Mouse (Mus musculus): ENCODE measurements around the gene Fitm2.

The Fitm2 gene

DNA sequence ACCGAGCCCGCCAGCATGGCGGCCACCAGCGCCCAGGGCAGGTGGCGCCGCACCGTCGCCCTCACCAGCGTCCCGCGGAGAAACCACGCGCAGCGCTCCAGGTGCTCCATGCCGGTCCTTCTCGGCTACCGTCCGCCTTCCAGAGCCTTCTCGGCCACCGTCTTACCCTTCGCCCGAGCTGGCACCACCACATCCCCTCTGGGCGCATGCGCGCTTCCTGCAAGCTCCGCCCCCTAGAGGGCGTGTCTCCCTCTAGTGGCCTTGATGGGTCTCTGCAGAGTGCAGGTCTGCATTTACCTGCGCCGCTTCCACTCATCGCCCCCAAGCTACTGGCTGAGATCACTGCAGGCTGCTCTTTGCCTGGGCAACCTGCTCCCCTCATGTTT lies at the start of gene Fitm2:
Fitm2 (minus strand) TSS at position 164 of the 386 bp plus-strand sequence.
- peak; percentile 95 for DNase-seq

DNA sequence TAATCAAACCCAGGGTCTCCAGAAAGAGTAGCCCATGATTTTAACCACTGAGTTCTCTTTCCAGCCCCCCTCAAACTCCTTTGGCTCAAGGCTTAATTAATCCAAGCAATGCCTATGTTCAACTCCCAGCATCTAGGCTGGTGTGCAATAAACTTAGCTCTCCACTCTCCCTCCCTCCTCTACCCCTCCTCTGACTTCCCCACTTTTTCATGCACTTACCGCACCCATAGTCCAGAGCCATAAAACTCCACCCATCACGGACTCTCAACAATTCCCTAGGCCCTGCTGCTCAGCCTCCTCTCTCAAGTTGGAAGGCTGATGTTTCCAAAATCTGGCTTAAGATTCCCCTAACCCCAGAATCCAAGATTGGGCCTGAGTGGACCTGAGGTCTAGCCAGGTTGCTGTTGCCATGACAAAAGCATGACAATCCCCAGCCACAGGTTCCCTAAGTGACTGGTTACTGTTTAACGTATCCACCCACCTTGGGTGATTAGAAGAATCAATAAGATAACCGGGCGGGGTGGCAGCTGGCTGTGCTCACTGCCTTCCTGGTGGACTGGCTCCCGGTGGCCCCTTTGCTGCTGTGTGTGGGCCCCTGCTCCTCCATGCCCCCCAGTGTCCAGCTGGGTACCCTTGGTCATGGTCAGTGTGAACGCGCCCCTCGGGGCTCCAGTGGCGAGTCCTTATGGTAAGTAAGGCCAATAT lies 34.0 kb upstream of the Fitm2 start, which contains the start of gene Hnf4a:
Hnf4a (plus strand) TSS at position 509 of the 705 bp plus-strand sequence.
- no peak for DNase-seq

DNA sequence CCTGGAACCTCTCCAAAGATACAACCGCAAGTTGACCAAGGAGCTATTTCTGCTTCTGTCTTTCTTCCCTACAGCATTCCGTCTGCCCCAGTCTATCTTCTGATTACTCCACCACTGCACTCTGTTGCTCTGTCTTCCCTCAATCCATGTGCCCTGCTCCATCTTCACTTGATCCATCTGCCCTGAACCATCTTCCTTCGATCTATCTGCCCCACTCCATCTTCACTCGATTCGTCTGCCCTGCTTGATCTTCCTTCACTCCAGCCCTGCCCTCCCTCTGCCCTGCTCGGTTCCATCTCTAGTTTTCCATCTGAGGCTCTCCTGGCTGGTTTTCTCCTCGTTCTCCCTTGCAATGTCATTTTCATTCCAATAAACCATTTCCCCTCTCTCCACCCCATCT lies 30.8 kb upstream of the Fitm2 start:
- DNase-seq: no peak

DNA sequence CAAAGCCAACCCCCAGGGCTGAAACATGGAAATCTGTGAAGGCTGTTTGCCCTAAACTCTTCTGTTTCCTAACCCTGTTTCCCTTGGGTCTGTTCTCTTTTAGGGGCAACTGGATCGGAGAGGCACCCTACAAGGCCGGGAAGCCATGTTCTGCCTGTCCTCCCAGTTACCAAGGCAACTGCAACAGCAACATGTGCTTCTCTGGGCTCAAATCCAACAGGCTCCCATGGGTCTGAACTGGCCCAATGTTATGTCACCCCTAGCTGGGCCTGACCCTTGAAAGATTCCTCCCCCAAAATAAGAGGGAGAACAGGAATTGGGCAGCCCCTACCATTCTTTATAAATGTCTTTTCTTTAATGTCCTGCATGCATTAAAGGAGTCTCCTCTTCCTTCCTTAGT lies 29.8 kb upstream of the Fitm2 start:
- DNase-seq: no peak

DNA sequence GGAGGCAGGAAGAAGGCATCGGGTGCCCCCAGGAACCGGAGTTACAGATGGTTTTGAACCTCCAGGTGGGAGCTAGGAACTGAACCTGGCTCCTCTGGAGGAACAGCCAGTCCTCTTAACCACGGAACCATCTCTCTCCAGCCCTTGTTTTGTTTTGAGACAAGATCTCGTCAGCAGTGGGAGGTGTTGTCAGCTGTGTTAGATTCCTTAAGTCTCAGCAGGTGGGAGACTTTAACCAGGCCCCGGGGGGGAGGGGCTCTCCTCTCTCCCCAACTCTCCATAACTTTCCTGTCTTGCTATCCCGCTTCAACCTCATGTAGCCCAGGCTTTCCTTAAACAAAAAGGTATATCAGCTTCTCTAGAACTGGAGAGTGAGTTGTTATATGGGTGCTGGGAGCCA lies 22.0 kb upstream of the Fitm2 start:
- no peak for DNase-seq

DNA sequence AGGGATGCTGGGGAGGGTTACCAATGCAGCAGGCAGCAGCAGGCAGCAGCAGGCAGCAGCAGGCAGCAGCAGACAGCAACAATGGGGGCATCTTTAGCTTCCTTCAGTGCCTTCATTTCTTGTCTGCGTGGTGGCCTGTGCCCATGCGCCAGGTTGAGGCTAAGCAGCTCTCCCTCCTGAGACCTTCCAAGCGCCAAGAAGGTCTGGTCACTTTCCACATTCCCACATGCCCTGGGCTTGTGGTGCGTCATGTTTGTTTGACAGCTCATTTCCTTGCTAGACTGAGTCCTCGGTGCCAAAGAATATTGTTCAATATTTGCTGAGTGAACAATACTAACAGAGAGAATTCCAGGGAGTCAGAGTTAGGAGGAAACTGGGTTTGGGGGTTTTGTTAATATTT lies 21.5 kb upstream of the Fitm2 start:
- DNase-seq: no peak

DNA sequence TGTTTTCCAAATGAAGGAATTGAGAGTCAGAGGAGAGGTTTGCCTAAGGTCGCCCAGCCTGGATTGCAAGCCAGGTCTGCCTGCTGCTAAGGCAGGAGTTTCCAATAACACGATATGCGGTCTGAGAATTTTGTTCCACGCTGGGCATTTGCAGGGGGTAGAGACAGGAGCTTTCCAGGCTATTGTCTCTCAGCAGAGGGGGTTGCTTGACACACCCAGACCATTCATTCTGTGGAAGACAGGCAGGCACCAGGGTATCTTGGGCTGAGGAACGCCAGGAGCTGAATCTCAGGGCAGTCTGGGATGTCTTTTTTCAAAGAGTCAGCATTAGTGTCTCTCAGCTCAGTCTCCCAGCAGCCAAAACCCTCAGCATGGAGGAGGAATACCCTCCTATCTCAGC lies 20.6 kb upstream of the Fitm2 start:
- DNase-seq: no peak

DNA sequence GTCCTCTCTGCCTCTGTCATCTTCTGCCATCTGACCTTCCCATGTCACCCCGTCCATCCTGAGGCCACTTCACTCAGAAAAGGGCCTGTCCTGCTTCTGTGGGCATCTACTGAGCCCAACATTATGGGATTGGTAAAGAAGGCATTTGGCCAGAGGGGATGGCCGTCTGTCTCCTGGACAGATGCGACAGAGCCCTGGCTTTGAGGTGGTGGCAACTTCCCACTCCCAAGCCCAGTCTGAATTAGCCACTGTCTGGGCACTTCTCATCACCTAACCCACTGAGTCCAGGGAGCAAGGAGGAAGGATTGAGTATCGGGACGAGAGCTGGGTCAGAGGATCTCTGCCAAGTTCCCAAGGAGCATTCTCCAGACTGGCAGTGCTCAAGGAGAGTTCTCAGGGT lies 19.6 kb upstream of the Fitm2 start, which contains the start of gene R3hdml:
R3hdml (plus strand) TSS at position 301 of the 400 bp plus-strand sequence.
- DNase-seq: no peak

DNA sequence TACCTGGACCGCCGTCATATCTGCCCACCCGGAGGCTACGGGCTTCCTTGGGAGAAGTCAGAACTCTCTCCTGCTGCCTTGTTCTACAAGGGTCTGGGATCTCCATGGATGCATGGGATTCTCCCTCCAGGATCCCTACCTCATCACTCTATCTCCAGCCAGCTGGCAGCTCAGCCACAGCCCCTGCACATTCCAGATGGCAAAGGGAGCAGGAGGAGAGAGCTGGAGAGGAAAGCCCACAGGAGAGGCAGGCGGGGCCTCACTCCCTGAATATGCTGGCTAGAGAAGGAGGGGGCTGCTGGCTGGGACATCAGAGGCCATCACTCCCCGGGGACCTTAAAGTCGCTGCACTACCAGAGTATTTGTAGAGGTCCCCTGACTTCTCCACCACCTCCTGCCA lies 18.9 kb upstream of the Fitm2 start:
- no peak for DNase-seq

DNA sequence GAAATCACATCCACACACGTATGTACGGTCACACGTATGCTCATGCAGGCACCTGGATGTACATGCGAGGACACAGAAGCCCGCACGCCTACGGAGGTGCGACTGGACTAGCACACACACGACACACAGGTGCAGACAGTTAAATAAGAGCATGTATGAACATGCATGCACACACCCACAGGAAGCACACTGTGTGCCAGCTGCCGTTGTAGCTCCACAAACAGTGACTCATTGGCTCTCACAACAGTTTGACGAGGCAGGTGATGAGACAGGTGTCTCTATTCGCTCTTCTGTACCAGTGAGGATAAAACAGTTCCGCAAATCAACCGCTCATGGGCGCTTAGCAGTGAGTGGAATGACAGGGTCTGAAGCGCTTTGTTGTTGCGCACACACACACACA lies 18.2 kb upstream of the Fitm2 start:
- DNase-seq: no peak

DNA sequence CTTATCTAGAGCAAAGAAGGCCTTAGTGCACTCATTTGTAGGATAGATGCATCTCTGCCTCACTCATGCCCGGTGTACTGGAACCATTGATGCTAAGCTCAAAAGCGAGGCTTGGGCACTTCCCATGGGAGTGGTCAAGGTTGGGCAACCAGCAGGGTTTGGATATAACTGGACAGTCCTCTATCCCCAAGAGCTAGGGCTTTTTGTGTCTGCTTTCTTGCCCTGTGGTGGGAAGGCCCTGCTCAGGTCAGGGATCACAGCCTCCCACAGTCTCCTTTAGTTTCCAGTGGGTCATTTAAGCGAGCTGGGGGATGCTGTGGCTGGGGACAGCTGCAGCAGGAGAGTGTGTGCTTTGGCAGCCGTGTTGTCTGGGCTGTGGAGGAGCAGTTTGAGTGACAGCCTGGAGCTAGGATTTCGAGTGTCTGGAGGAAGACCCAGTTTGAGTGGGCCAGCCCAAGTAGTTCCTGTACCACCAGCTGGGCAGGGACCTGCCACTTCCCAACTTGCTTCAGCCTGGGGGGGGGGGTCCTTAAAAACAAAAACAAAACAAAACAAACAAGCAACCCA lies 17.4 kb upstream of the Fitm2 start:
- no peak for DNase-seq

DNA sequence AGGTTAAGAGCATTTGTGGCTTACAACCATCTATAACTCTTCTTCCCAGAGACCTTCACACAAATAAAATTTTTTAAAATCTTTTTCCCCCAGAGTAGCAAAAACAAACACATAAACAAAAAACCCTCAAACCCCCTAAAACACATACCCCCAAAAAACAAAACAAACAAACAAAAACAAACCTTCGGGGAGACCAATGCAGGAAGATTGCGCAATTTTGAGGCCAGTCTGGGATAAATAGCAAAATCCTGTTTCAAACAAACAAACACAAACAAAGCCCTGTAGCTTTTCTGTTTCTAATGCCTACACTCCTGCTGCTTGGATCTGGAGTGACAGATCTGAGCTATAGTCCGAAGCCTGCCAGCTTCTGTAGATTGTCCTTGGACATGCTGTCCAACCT lies 14.9 kb upstream of the Fitm2 start:
- DNase-seq: no peak

DNA sequence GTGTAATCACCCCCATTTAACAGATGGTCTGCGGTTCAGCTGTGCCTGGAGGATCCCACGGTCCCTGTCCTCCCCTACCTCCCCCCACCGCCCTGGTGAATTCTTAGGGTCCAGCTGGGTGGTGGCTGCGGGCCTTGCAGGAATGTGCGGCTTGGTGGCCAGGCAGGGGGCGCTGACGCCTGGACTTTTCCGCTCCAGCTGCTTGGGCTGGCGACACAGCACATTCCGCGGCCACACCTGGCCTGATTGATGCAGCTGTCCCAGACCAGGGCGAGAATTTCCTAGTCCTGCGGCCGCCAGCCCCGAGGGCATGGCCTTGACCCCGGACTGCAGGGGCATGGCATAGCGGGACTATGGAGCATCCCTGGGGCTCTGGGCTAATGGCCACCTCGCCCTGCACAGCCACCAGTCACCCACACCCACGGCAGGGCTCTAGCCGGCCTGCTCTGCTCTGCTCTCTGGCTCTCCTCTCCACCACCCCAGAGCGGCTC lies 9.2 kb upstream of the Fitm2 start:
- no peak for DNase-seq

DNA sequence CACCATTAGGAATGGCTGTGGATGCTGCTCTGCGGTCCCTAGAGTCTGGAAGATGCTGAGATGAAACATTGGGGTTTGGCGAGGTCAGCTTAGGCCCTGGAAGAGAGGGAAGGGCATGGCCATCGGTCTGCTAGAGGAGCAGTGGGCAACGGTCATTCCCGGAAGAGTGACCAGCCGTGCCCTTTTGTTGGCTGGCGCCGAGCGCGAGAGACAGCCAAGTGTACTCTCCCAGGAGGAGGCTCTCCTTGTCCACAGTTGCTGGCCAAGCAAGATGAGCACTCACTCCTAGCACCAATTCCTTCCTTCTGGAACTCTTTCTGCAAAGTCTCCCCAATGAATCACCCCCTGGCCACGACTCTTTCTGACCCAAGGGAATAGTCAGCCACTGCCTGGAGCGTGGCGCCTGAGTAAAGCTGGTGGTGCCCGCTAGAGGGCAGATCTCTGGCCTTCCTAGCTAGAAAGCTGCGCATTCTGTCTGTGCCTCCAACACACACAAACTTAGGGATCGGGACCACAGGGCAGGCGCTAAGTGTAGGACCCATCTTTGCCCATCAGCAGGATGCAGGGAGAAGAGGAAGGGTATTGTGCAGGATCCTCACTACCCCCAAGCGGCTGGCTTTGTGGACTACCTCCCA lies 7.9 kb upstream of the Fitm2 start:
- no peak for DNase-seq

DNA sequence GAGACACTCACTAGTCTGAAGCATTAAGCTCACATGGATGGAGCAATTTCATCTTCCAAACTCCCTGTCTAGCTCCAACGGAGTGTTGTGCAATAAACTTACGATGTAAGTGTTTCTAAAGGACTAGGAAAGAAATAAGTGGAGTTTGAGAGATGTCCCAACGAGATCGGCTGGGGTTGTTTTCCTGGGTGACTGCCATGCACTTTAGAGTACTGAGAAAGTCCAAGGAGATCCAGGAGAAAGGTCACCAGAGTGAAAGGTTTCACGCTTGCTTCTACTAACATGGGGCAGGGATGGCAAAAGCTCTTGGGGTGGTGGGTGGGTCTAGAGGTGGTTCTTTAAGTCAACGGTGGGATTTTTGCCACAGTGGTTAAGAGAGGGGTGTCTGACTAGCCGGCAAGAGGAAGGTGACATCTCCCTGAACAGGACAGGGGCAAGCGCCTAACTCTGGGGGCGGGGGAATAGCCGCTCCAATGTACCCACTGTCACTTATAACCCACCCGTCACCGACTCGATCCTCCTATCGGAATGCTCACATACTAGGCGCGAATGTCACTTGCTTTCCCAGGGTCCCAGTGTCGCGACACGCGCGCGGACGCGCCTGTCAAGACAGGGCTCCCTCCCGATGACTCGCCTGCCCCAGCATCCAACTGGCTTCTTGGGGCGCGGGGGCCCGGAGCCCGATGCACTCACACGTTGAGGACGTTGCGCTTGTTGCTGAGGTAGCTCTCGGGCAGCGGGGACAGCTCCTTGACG lies 541 bp downstream of the Fitm2 start:
- DNase-seq: no peak

DNA sequence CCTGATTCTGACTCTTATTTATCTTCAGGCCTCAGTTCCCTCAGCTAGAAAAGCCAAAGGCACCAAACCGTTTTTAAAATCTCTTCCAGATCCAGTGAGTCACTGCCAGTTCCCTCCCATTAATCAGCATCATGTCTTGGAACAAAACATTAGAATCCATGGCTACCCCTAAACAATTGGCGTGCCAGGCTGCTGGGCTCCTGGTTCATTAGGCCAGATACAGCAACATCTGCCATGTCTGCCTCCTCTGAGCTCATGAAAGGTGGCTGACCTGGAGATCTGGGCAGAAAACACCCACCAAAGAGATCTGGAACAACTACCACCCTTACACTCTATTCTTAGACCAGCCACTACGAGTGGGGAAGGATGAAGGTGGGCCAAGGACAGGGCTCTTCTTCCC lies 1.3 kb downstream of the Fitm2 start:
- DNase-seq: peak; percentile 29

DNA sequence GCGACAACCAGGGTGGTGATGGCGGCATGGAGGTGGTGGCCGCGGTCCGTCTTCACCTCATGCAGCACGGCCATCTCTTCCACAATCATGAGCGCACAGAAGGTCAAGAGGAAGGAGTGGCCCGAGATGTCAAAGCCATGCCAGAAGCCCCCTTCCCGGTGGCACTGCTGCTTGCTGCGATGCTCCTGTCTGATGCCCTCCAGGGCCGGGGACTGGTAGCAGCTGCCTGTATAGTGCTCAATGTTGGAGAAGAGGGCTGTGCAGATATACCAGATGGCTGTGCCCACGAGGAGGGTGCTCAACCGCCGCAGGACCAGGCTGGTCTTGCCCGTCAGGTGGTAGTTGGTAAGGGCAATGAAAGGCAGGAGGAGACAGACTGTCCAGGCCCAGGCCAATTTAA lies 2.7 kb downstream of the Fitm2 start:
- DNase-seq: peak; percentile 16

DNA sequence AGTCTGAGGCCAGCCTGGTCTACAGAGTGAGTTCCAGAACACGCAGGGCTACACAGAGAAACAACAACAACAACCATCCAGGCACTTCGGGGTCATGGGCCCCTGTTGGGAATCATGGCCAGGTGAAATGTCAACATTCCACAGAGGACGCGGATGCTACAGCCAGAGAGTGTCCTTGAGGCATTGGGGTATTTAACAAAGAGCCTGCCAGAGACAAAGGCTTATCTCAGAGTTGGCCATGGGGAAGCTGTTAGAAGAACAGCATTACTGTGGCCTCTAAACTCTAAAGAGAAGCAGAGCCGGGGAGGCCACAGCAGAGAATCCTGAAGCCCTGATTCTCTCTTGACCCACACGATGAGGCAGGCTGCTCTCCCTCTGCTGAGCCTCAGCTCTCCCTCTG lies 3.6 kb downstream of the Fitm2 start:
- peak; percentile 3 for DNase-seq

DNA sequence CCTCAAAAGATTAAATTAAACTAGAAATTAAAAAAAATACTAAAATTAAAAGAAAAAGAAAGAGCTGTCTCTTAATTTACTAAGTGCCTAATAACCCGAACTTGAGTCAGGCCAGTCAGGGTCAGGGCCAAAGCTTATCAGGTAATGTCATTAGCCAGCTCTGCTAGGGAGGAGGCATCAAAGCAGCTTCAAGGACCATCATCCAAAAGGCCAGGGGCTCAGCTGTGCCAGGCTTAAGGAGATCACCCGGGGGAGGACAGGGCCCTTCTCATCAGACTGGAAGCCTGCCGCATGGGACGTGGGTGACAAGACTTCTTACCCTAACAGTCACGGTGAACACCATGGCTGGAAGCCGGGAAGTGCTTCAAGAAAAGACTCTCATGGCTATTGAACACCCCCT lies 4.8 kb downstream of the Fitm2 start:
- DNase-seq: peak; percentile 4

DNA sequence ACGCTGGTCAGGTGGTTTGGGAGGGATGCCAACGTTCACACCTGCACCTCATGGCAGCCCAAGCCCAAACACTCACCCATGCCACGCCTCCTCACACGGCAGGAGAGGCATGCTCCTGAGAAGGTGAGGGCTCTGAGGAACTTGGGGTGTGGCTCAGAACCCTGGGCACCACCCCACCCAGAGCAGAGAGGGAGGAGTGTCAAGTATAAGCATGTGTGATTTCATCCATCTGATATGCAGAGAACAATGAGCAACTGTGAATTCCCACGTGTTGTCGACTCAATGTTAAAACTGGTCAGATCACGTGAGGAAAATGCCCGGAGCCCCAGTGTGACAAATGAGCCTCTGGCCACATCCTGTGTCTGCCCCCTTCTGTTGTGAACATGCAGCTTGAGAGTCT lies 5.7 kb downstream of the Fitm2 start:
- peak; percentile 16 for DNase-seq

DNA sequence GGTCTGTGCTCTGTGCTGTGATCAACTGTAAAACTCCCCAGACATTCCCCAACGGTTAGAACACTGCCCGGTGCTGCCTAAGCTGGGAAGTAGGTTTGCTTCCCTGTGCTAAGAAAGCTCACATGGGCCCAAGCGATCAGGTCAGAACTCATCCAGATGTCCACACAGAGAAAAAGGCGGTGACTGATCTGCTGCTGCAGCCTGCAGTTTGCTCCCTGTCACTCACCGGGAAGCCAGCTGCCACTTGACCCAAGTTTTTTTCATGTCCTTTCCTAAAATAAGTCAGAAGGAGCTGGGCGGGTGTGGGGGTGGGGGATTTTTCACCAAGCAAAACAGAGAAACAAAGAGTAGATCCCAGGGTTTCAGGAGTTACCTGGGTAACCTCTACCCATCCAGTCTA lies 7.9 kb downstream of the Fitm2 start:
- DNase-seq: peak; percentile 6

DNA sequence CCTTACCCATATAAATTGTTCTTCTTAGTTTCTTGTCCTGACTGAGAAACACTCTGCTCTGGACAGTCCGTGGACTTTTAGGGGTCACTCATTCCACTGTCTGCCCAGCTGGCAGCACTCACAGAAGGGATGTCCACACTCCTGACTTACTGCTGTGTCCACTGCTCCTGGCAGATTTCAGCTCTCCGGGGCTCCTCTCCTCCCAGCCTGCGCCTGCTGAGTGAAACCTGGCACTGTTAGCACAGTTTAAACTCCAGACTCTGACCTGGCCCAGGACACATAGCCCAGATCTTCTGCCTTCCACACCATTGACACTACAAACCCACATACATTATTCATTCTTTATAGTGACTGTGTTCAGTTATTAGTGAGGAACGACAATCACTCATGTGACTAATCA lies 8.4 kb downstream of the Fitm2 start:
- DNase-seq: peak; percentile 41

DNA sequence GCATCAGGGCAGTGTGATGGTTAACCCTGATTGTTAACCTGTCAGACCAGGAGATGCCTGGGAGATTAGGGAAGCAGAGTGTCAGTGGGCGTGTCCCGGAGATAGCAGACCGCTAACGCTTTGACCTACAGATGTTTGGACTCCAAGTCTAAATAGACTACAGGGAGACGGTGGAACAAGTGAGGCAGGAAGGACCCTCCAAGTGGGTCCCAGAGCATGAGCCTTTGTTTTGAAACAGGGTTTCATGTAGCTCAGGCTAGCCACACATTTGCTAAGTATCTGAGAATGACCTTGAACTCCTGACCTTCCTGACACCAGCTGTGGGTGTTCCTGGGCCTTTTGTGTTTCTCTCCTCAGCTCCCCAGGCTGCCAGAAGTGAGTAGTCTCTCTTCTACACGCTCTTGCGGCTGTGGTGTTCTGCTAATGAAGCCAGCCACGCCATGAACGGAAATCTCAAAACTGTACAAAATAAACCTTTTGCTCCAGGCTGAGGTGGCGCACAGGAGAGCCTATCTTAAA lies 9.1 kb downstream of the Fitm2 start:
- peak; percentile 12 for DNase-seq

Data from cerebellum, adult 9-11 months (tissue).